Mouse (Mus musculus) myocyte (in vitro differentiated cells): ENCODE results near the gene Gm20388. TPM values are rescaled to one million over a fixed set of nuclear protein-coding genes. Genes with fewer than 3 reads are reported as not detected.

Experiments used
- H3K27me3 ChIP-seq: one replicate; pipeline ENCODE4 v1.6.1; 2011; ENCODE audit not compliant: control insufficient read depth, insufficient read depth, insufficient read length
- H3K36me3 ChIP-seq: one replicate; pipeline ENCODE4 v1.6.1; 2011; ENCODE audit not compliant: control insufficient read depth, insufficient read depth
- H3K4me2 ChIP-seq: one replicate; pipeline ENCODE4 v1.6.1; 2011; ENCODE audit warnings: low read depth, control low read depth
- H3K4me3 ChIP-seq: one replicate; pipeline ENCODE4 v1.5.1; 2011; ENCODE audit warnings: mild to moderate bottlenecking, control low read depth, moderate library complexity
- H3K79me2 ChIP-seq: one replicate; pipeline ENCODE4 v1.6.1; 2011; ENCODE audit not compliant: control insufficient read depth, insufficient read depth
- H3ac ChIP-seq: one replicate; pipeline ENCODE4 v1.6.1; 2011; ENCODE audit not compliant: control insufficient read depth, insufficient read length
- CEBPB ChIP-seq: IDR thresholded peaks from 2 replicates; pipeline ENCODE4 v1.6.1; 2011; ENCODE audit warnings: mild to moderate bottlenecking, moderate library complexity; ENCODE audit not compliant: poor library complexity, insufficient read depth, severe bottlenecking
- E2F4 ChIP-seq: IDR thresholded peaks from one replicate; pipeline ENCODE4 v1.6.1; 2011; ENCODE audit warnings: mild to moderate bottlenecking, control low read depth, moderate library complexity; ENCODE audit not compliant: insufficient read depth
- MAX ChIP-seq: IDR thresholded peaks from one replicate; pipeline ENCODE4 v1.6.1; 2011; ENCODE audit warnings: low read depth, mild to moderate bottlenecking, control low read depth
- MYOD1 ChIP-seq, 3 experiments: IDR thresholded peaks; one replicate each; pipeline ENCODE4 v1.6.1; 2011; ENCODE audit warnings: control low read depth in 2 of 3, low read depth in 2 of 3, mild to moderate bottlenecking in 2 of 3, moderate library complexity in 1 of 3; ENCODE audit not compliant: insufficient read length in 2 of 3, control insufficient read depth in 1 of 3
- MYOG ChIP-seq, 3 experiments: IDR thresholded peaks; one replicate each; pipeline ENCODE4 v1.6.1; 2011; ENCODE audit warnings: control low read depth in 2 of 3, low read depth in 2 of 3, mild to moderate bottlenecking in 2 of 3; ENCODE audit not compliant: insufficient read length in 2 of 3, control insufficient read depth in 1 of 3, insufficient read depth in 1 of 3
- POLR2A ChIP-seq: IDR thresholded peaks from one replicate; pipeline ENCODE4 v1.6.1; 2011; ENCODE audit warnings: low read depth, mild to moderate bottlenecking, control low read depth, moderate library complexity; ENCODE audit not compliant: insufficient read length
- POLR2AphosphoS2 ChIP-seq: IDR thresholded peaks from one replicate; pipeline ENCODE4 v1.6.1; 2011; ENCODE audit warnings: low read depth, control low read depth; ENCODE audit not compliant: insufficient read length
- REST ChIP-seq: IDR thresholded peaks from one replicate; pipeline ENCODE4 v1.6.1; 2011; ENCODE audit warnings: mild to moderate bottlenecking, control low read depth, moderate library complexity; ENCODE audit not compliant: insufficient read depth, insufficient read length
- SRF ChIP-seq: IDR thresholded peaks from one replicate; pipeline ENCODE4 v1.6.1; 2011; ENCODE audit warnings: low read depth; ENCODE audit not compliant: control insufficient read depth, insufficient read length
- TCF12 ChIP-seq: IDR thresholded peaks from one replicate; pipeline ENCODE4 v1.6.1; 2011; ENCODE audit warnings: mild to moderate bottlenecking, control low read depth; ENCODE audit not compliant: poor library complexity, insufficient read depth, severe bottlenecking
- TCF3 ChIP-seq: IDR thresholded peaks from one replicate; pipeline ENCODE4 v1.6.1; 2011; ENCODE audit warnings: low read depth, control low read depth; ENCODE audit not compliant: insufficient read length
- USF1 ChIP-seq: IDR thresholded peaks from one replicate; pipeline ENCODE4 v1.6.1; 2011; ENCODE audit warnings: low read depth, mild to moderate bottlenecking, control low read depth, moderate library complexity
- polyA plus RNA-seq: library from polyadenylated mRNA; unstranded; fragments of >200 nt; fragmentation: generic; extraction: Trizol; gene quantifications from one replicate; pipeline ENCODE4 v1.2.1, GENCODE M21; 2012; ENCODE audit warnings: missing spikeins

Gene Gm20388
- polyA plus RNA-seq, 1 experiment = 15.3 TPM

- Histone ChIP-seq H3ac (peak overlapping the region; percentile 13), H3K4me2 (peak overlapping the region; percentile 91), H3K27me3 (no peaks in the 10 kb centered on the region), H3K79me2 (peaks cover 16% of the 10 kb centered on the region), H3K4me3 (peak overlapping the region; percentile 65), H3K36me3 (peaks cover 4% of the 10 kb centered on the region)
- no peak for TF ChIP-seq CEBPB
- no peak for TF ChIP-seq TCF3
- no peak for TF ChIP-seq E2F4
- TF ChIP-seq MYOG (IDR thresholded peaks at IDR 0.05; ENCODE audit: control insufficient read depth in 1 of 3, insufficient read depth in 1 of 3, insufficient read length in 2 of 3, low read depth in 2 of 3) = no peak
- no peak for TF ChIP-seq SRF
- TF ChIP-seq REST = no peak
- no peak for TF ChIP-seq MYOD1 (IDR thresholded peaks at IDR 0.05; ENCODE audit: control insufficient read depth in 1 of 3, insufficient read length in 2 of 3, low read depth in 2 of 3)
- TF ChIP-seq POLR2A = no peak
- TF ChIP-seq USF1 = no peak
- TF ChIP-seq TCF12 = no peak
- no peak for TF ChIP-seq POLR2AphosphoS2
- TF ChIP-seq MAX = no peak
These were observed 2532.1 kb downstream of the Gm20388 start for GRCm38 (mm10) chr8:122442781-122443180.

- no peak for TF ChIP-seq TCF3
- peak; percentile 95 for TF ChIP-seq POLR2AphosphoS2
- peak; percentile 94 for TF ChIP-seq POLR2A
- TF ChIP-seq SRF = peak; percentile 28
- no peak for TF ChIP-seq MAX
- TF ChIP-seq MYOG (IDR thresholded peaks at IDR 0.05; ENCODE audit: control insufficient read depth in 1 of 3, insufficient read depth in 1 of 3, insufficient read length in 2 of 3, low read depth in 2 of 3) = peak in 1 of 3 experiments; percentile 4
- peak in 2 of 3 experiments; percentile 6 to 11 for TF ChIP-seq MYOD1 (IDR thresholded peaks at IDR 0.05; ENCODE audit: control insufficient read depth in 1 of 3, insufficient read length in 2 of 3, low read depth in 2 of 3)
- TF ChIP-seq E2F4 = no peak
- peaks cover 16% of the 10 kb centered on the region for H3K79me2 ChIP-seq
- H3K36me3 ChIP-seq = peaks cover 4% of the 10 kb centered on the region
- H3K4me3 ChIP-seq = peak within 1 kb of the TSS; percentile 65
- no peaks in the 10 kb centered on the region for H3K27me3 ChIP-seq
- H3K4me2 ChIP-seq = peak within 1 kb of the TSS; percentile 91
- peak within 1 kb of the TSS; percentile 13 for H3ac ChIP-seq
These were observed 2532.8 kb downstream of the Gm20388 start, which contains the start of gene Mvd for GRCm38 (mm10) chr8:122443262-122444006. Mvd (minus strand) TSS chr8:122443422.

GRCm38 (mm10) chr8:122444058-122444748 lies 2533.6 kb downstream of the Gm20388 start:
- no peaks in the 10 kb centered on the region for H3K36me3 ChIP-seq
- peak overlapping the region; percentile 84 for H3K4me2 ChIP-seq
- H3ac ChIP-seq = peak overlapping the region; percentile 13
- no peaks in the 10 kb centered on the region for H3K27me3 ChIP-seq
- peaks cover 16% of the 10 kb centered on the region for H3K79me2 ChIP-seq
- H3K4me3 ChIP-seq = peak overlapping the region; percentile 65
- peak; percentile 29 for TF ChIP-seq POLR2A
- TF ChIP-seq SRF = no peak

- H3K27me3 ChIP-seq = no peaks in the 10 kb centered on the region
- H3K79me2 ChIP-seq = peaks cover 16% of the 10 kb centered on the region
- H3K4me3 ChIP-seq = no peak overlapping the region
- no peak overlapping the region for H3ac ChIP-seq
- TF ChIP-seq MYOG (IDR thresholded peaks at IDR 0.05; ENCODE audit: control insufficient read depth in 1 of 3, insufficient read depth in 1 of 3, insufficient read length in 2 of 3, low read depth in 2 of 3) (peak in 1 of 3 experiments; percentile 40), MYOD1 (IDR thresholded peaks at IDR 0.05; ENCODE audit: control insufficient read depth in 1 of 3, insufficient read length in 2 of 3, low read depth in 2 of 3) (peak in 1 of 3 experiments; percentile 18), POLR2AphosphoS2 (no peak)
- H3K4me2 ChIP-seq = peak overlapping the region; percentile 84
- H3K36me3 ChIP-seq = no peaks in the 10 kb centered on the region
These were observed 2534.6 kb downstream of the Gm20388 start for GRCm38 (mm10) chr8:122445203-122445602.

GRCm38 (mm10) chr8:122451161-122451703 lies 2540.6 kb downstream of the Gm20388 start:
- peaks cover 5% of the 10 kb centered on the region for H3K27me3 ChIP-seq
- H3K79me2 ChIP-seq = no peaks in the 10 kb centered on the region
- no peak overlapping the region for H3ac ChIP-seq
- no peaks in the 10 kb centered on the region for H3K36me3 ChIP-seq
- H3K4me2 ChIP-seq = no peak overlapping the region
- TF ChIP-seq POLR2AphosphoS2 = no peak
- TF ChIP-seq MYOD1 (IDR thresholded peaks at IDR 0.05; ENCODE audit: control insufficient read depth in 1 of 3, insufficient read length in 2 of 3, low read depth in 2 of 3) = peak in 2 of 3 experiments; percentile 30 to 47
- TF ChIP-seq MYOG (IDR thresholded peaks at IDR 0.05; ENCODE audit: control insufficient read depth in 1 of 3, insufficient read depth in 1 of 3, insufficient read length in 2 of 3, low read depth in 2 of 3) = peak in 2 of 3 experiments; percentile 49 to 52
- H3K4me3 ChIP-seq = no peak overlapping the region
